Mouse (Mus musculus): ENCODE data around the gene Mapkbp1. TPM values are rescaled to one million over a fixed set of nuclear protein-coding genes. Genes with fewer than 3 reads are reported as not detected.
A peak's percentile ranks its signal among the peaks of the same experiment; 100 is the strongest.

Mapkbp1 gene
- total RNA-seq (2022): 10 to 100 TPM in 3 of 4 experiments, 1 to 10 TPM in 1; 9.1 to 22.4 (median 16.9) TPM

DNA sequence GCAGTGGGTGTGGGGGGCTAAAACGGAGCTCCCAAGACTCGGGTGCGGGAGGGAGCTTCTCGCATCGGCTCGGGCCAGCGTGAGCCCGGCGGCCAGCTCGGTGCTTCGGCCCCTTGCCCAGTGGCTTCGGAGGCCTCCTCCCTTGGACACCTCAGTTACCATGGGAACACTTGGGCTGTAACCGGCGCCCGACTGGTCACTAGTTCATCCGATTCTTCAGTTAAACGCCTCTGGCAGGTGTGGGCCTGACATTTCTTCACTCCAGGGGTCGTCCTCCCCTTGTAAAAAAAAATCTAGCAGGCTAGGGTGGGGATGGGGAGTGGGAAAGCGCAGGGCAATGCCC lies at the start of gene Mapkbp1:
TSS of gene Mapkbp1 (plus strand) at position 163 of the 343 bp plus-strand sequence.
- no peak for DNase-seq

DNA sequence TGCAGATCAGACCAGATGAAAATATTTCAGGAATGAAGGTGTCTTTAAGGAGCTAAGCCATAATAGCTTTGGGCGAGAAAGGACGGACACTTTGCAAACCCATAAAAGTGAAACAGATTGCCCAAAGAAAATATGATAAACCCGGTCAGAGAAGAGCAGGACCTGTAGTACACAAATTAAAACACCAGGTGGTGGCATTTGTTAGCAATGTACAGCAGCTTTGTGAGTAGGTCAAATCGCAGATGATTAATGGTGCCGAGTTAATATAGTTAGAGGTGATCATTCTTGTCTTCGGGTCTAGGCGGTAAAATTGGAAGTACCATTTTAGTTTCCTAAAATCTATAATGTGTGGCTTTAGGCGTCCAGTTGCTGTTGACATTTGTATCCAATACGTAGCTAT lies 1.9 kb upstream of the Mapkbp1 start:
- peak; percentile 23 for DNase-seq

DNA sequence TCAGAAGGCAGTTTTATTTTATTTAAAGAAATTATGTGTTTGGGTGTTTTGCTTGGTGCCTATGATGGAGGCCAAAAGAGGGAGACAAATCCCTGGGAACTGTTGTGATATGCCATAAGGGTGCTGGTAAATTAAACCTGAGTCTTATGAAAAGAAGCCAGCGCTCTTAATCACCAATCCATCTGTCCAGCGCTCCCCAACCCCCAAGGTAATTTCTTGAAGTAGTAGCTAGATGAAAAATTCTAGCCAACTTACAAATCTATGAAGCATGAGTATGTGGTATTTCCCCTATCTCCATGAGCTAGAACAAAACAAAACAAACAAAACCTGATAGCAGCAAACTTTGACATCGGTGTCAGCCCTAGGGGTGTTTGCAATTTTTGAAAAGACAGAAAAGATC lies 1.2 kb upstream of the Mapkbp1 start:
- DNase-seq: no peak

DNA sequence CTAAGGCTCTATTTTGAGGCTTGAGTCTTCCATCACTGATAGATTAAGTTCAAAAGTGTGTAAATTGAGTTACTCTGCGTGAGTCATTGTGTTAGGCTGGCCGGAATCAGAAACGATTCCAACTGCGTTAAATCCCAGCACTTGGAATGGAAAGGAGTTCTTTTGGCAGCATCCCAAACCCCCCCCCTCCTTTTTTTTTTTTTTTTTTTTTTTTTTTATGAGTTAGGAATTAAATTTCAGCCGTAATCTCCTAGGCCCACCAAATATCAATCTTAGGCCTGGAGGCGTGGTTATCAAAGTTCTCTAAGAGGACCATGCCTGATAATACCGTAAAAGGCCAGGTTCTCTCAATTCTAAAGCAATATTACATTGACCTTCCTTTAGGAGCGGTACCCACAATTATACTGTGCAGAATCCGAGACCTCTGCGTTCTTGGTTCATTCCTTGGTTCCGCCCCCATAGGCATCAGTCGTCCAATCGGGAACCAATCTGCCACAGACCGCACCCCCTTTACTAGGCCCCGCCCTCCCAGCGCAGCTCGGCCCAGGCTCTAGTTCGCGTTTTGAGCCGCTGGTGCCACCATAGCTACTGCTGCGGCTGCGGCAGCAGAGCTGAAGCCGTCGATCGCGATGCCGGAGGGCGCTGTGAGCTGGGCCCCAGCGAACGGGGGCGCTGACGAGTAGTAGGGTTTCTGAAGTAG lies 512 bp upstream of the Mapkbp1 start:
- DNase-seq: peak; percentile 95

DNA sequence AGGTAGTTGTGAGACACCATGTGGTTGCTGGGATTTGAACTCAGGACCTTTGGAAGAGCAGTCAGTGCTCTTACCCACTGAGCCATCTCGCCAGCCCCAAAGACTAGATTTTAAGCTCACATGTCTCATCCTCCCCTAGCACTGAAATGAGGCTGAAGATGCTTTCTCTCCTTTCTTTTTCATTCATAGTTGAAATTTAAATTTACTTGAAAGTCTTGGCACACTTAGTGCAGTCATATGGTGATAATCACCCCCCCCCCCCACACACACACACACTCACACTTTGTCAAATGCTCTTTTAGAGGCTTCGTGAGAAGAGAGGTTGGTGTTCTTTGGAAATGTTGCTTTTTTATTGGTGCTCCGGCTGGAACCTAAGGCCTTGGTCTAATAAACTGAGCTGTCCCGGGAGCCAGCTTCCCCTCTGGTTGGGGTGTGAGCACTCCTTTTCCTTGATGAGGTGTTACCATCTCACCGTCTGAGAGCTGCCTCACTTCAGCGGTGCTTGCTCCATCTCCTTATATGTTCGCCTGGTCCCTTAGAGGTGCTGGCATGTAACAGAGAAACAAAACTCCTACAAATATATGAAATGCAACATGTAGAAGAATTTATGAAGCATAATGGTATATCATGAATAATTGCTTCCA lies 8.0 kb downstream of the Mapkbp1 start:
- DNase-seq: no peak

DNA sequence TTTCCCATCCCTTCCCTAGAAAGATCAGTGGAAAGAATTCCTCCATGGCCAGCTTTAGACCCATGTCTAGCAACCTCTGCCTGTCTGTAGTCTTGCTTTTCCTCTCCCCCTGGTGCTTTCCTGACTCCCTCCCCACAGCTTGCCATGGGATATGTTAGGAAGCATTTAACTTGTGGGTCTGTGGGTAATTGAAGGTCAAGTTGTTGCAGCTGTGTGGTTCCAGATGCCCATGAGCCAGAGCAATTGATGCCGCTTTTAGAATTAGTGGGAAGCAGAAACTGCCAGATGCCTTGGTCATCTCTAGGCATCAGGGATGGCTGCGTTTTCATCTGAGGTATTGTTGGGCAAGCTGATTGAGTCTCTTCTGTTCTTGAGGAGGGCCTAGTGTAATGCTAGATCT lies 9.1 kb downstream of the Mapkbp1 start:
- DNase-seq: no peak

DNA sequence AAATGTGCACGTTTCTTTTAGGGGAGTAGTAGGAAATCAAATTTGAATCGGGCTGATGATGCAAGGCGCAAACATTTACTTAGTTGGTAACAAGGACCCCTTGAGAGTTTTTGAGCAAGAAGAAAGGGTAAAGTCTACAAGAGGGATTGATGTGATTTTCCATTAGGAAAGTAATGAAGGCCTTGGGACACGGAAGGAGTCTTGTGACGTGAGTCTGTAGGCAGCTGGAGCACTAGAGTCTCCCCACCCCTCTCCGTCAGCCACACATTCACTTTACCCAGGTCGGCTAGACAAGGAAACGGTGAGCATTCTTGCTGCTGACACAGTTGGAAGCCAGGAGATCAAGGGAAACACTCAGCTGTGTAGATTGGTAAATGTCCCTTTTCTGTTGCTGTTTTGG lies 13.4 kb downstream of the Mapkbp1 start:
- DNase-seq: no peak

DNA sequence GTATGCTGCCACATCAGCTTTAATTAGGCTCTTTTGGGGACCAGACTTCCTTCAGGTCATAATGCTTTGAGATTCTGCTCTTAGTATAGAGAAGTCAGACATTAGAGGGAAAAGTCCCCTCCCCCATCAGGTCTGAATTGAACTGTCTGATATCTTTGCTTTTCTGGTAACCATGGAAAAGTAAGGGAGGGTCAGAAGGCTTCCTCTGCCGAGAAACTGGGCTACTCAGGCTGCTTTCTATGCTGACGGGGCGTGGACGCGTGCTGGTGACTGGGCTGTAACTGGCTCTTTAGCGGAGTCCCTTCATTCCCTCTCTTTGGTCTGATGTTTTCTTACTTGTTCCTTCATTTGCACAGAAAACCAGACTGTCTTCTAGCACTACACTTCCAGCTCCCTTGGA lies 13.9 kb downstream of the Mapkbp1 start:
- no peak for DNase-seq

DNA sequence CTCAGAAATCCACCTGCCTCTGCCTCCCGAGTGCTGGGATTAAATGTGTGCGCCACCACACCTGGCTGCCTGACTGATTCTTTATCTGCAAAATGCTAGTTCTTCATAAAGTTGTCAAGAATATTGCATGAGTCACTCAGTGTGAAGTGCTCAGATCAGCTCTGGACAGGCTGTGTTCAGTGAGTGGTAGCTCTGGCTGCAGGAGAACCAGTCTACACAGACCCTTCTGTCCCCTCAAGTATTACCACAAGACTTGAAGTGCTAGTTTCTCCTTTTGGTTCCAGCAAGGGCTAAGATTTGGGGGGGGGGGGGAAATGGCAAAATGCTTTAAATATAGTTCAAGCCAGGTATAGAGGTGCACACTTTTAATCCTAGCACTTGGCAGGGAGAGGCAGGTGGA lies 14.9 kb downstream of the Mapkbp1 start:
- DNase-seq: no peak

DNA sequence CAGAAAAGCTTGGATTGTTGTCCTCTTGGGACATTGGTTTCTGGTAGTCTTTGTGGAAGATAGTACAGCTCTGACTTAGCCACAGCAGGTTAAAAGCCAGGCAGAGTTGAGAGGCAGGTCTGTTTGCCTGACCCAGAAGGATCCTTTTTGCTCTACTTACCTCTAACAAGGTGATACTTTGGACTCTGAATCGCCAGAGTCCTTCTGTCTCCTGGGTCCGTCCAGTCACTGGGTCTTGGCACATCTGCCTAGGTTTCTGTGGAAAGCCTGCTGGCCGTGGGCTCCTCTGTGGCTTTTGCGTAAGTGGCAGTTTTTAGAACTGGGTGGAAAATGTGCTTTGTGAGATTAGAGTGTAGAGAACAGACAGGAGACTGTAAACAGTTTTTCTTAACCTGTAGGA lies 16.5 kb downstream of the Mapkbp1 start:
- no peak for DNase-seq

DNA sequence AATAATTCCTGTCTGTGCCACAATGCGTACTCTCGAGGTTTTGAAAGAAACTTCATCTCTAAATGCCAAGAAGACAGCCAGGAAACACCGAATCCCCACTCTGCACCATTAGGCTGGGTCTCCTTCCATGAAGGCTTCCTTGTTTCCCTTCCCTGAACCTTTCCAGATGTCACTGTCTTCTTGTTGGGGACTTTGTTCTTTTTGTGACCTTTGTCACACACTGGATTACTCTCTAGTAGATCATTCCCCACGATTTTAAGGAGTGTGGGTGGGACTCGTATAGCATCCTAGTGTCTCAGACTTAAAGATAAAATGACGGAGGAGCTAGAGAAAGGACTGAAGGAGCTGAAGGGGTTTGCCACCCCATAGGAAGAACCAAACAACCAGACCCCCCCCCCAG lies 18.4 kb downstream of the Mapkbp1 start:
- DNase-seq: no peak

DNA sequence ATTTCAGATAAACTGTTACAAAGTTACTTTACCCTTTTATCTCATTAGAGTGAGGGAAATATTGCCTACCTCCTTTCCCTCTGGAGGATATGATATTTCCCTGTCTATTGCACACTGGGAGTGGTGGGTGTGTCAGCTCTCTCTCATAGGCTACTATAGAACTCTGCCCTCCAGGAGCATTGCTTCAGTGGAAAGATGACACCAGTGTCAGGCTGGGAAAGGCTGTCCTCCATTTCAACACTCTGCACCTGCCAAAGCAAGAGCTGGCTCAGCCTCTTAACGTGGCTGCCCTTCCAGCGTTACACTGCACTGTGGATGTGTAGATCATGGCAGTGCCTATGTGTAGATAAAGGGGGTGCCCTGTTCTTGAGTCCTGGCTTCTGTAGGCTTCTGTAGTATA lies 19.9 kb downstream of the Mapkbp1 start:
- DNase-seq: no peak

DNA sequence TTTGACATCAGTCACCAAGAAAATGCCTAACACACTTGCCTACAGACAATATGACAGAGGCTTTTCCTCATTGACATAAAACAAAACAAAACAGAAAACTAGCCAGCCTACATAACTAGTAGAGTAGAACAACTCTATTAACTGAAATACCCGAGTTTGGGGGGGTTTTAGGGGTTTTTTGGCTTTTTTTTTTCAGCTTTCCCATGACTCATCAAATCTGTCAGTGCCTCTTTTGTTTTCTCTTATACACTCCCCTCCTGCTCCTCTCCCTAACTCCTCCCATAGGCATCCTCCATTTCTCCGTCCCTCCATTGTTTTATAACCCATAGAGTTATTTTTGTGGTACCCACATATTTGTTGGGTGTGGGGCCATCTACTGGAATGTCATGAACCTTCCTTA lies 21.0 kb downstream of the Mapkbp1 start:
- no peak for DNase-seq

DNA sequence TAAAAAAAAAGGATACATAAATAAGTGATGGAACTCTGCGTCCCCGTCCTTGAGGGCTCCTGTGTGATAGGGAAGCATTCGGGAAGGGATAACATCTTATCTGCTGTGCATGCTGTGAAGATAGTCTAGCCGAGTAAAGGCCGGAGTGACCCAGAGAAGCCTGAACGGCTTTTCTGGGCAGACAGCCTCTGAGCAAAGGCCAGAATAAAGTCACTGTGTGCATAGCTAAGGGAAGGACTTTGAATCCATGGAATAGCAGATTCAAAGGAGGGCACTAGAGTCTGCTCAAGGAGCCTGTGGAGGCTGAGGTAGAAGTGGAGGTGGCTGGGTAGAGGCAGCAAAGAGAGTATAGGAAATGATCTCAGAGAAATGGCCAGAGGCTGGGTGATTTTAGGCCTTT lies 22.3 kb downstream of the Mapkbp1 start:
- DNase-seq: no peak

DNA sequence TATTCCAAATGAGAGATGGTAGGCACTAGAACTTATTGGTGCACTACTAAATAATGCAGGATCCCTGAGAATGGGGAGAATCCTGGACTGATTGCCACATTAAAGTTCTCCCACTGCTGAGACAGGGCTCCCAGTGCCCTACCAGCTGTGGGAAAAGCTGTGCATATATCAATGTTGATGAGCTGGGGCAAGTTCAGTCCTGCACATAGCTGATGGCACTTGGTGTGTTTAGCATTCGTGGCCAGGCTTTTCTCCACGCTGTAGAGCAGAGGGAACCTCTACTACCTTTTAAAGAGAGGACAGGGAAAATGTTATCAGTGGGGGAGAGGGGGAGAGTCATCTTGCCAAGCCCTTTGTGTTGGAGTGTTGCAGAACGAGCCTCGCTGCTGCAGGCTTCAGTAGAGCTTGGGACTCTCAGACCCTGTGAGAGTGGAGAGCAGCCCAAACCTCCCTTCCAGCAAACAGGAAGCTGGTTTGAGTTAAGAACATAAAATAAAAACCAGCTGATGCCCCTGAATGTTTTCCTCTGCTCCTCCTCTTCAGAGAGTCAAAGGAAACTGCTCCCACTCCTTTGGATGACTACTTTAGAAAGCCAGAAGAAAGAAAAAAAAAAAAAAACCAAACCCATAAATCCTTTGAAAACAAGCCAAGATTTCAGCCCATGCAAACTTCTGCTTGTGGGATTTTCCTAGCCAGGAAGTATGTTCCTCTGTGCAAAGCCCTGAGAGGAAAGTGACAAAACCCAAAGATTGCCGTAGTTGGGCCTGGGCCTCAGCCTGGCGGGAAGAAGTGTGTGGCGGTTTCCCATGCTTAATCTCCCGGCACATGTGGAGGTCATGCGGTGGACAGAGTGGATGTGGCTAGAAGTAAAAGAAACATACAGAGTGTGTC lies 23.1 kb downstream of the Mapkbp1 start:
- peak; percentile 24 for DNase-seq

DNA sequence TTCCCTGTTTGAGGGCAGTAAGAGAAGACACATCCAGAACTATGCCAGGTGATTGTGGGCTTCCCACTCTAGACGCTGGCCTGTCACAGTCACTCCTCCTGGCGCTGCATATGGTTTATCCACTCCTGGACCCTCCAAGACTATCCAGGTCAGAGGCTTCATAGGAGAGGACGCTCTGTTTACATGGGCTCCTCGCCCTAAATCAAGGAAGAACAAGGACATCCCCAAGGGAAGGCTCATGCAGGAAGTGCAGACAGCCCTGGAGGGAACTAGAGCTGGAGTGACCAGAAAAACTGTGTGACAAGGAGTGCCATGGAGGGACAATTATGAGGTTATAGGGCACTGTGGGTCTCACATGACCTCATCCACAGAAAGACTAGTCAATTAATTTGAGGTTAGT lies 24.9 kb downstream of the Mapkbp1 start:
- no peak for DNase-seq

DNA sequence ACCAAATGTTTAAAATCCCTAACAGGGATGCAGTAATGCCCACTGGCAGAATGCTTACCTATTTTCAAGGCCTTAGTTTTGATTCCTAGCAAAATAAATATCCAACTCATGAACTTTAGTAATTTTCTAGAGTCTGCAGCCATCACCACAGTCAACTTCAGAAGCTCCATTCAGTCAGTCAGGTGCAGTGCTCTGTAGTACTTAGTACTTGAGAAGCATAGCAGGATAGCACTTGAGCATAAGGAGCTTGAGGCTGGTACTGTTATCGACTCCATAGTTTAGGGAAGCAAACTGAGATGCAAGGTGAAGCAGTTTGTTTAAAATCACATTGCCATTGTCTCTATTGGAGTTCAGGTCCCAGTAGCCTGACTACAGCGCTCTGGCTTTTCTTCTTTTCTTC lies 27.2 kb downstream of the Mapkbp1 start:
- DNase-seq: no peak

DNA sequence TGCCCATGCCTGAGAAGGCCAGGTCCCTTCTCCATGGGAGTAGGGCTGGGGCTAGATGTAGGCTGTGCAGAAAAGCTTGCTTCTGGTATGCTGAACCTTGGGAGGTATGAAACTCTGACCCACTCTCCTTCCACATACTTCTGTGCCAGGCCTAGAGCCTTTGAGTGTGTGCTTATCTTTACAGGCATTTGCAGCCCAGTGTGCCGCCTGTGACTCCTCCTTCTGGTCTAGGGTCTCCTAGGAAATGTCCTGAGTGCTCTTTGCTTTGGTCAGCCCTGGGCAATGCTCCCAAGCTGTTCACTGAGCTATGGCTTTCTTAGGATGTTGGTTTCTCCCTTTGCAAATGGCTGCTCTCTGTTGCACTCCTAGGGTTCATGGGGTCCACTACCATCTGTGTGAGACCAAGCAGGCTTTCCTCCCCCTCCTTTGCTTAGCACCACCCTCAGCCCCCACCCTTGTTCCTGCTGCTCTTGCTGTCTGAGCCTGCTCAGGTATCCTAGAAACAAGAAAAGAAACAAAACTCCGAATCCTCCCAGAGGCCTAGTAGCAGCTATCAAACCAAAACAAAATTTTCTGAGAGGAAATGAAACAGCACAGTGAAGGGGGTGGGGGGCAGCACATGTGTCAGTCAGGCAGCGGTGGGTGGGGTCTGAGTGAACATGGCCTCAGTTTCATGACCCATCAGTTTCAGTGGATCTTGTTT lies 28.5 kb downstream of the Mapkbp1 start:
- no peak for DNase-seq

DNA sequence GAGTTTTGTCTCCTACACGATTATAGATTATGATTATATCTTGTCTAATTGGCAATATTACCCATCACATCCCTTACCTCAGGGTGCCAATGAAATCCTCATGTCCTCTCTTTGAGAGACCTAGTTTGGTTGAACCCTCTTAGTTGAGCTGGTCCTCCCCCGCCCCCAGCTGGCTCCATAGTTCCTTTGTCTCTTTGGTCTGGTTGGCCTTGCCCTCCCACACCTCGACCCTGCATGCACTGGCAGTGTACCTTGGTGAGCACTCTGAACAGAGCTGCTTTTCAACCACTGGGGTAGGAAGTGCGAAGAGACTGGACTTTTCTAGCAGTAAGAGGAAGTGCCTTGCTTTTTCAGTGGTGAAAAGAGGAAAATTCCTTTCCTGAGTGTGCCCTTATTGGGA lies 29.5 kb downstream of the Mapkbp1 start:
- no peak for DNase-seq

DNA sequence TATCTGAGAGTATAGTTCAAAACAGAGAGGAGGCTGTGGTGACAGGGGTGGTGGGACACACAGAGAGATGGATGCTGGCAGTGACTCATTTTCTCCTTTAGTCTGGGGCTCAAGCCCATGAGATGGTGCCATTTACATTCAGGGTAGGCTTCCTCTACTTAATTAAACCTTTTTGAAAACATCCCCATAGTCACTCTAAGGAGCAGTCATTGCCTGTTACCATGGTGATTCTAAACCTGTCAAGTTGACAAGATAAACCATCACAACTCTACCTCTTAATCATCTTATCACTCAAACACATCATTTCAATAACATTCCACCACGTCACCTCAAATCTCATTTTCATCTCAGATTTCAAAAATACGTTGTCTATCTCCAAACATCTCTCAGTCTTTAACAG lies 31.5 kb downstream of the Mapkbp1 start:
- no peak for DNase-seq

DNA sequence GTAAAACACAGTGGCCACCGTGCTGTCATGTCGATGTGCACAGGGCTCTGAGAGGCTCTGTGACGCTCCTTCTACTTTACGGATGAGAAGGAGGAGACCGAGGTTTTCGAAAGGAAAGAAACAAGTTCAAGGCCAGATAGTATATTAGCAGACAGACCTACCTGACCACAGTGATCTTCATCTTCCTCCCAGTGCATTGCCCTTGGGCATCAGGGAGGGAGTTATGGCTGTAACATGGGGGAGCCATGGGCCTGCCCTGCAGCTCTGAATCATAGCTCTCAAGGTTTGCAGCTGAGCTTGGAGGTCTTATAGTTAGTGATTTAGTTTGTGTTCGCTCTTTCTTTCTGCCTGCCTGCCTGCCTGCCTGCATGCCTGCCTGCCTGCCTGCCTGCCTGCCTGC lies 34.2 kb downstream of the Mapkbp1 start:
- no peak for DNase-seq

DNA sequence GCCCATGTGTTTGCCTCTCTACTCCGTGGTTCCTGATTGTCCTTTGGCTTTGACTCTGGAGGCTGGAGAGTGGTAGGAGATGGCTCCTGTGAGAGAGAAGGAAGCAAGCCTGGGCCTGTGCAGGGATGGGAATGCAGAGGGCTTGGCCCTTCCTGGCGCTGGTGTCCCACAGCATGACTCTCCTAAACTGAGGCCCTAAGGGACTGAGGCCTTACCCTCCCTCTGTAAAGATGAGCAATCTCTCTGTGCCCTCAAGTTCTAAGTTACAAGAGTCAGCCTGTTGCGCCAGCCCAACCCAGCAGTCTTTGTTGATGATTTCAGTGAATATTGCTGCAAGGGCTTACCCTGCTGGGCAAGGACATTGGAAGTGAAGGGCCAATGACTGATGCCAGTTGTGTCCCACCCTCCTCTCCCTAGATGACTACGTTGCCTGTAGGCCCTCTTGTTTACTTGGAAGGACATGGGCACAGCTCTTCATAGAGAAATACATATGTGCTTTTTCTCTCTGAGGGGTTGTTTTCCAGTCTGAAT lies 35.2 kb downstream of the Mapkbp1 start:
- peak; percentile 79 for DNase-seq

DNA sequence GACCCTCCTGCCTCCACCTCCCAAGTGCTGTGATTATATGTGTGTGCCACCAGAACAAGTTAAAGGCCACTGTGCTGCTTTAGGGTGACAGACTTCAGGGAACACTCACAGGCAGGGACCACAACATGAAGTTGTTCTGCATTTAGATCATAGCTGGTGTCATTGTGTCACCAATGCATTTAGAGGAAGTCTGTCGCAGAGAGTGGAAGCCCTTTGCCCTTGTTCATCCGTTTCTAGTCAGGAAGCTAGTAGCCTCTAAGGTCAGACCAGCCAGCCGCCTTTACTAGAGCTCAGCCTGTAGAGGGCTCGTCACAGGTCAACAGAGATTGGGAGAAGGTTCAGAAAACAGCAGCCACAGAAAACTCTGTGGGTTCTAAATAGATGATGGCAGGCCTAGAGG lies 36.2 kb downstream of the Mapkbp1 start:
- DNase-seq: no peak
